Mouse (Mus musculus) brain, embryonic 14.5 days (tissue): ENCODE results near the gene Spatc1l.

Source experiments
- CTCF ChIP-seq: fragments of 200-500 bp; IDR thresholded peaks from 2 replicates; pipeline ENCODE4 v1.5.1; 2012; ENCODE audit warnings: inconsistent platforms, mild to moderate bottlenecking, moderate library complexity, borderline replicate concordance; ENCODE audit not compliant: insufficient read depth, insufficient read length; ENCODE audit errors: extremely low read depth
- POLR2A ChIP-seq: fragments of 200-500 bp; IDR thresholded peaks from 2 replicates; pipeline ENCODE4 v1.6.1; 2012; ENCODE audit warnings: mild to moderate bottlenecking, inconsistent platforms, borderline replicate concordance; ENCODE audit not compliant: poor library complexity, insufficient read depth, insufficient read length, severe bottlenecking; ENCODE audit errors: extremely low read depth

- TF ChIP-seq CTCF (no peak), POLR2A (no peak)
Observed at GRCm38 (mm10) chr10:76602690-76603089, 40.6 kb downstream of the Spatc1l start.
